Mouse (Mus musculus) hematopoietic multipotent progenitor cell, adult 10-12 weeks (in vitro differentiated cells): ENCODE data around the gene Rftn2. TPM values are rescaled to one million over a fixed set of nuclear protein-coding genes. Genes with fewer than 3 reads are reported as not detected.

ENCODE experiments used
- polyA plus RNA-seq: library from polyadenylated mRNA; stranded (reverse); fragments of >175 nt; gene quantifications from 2 replicates; pipeline ENCODE4 v1.2.3, GENCODE M21; 2012; ENCODE audit warnings: low replicate concordance

The Rftn2 gene
- 2.8 and 5.2 TPM in 2 replicates for polyA plus RNA-seq

DNA sequence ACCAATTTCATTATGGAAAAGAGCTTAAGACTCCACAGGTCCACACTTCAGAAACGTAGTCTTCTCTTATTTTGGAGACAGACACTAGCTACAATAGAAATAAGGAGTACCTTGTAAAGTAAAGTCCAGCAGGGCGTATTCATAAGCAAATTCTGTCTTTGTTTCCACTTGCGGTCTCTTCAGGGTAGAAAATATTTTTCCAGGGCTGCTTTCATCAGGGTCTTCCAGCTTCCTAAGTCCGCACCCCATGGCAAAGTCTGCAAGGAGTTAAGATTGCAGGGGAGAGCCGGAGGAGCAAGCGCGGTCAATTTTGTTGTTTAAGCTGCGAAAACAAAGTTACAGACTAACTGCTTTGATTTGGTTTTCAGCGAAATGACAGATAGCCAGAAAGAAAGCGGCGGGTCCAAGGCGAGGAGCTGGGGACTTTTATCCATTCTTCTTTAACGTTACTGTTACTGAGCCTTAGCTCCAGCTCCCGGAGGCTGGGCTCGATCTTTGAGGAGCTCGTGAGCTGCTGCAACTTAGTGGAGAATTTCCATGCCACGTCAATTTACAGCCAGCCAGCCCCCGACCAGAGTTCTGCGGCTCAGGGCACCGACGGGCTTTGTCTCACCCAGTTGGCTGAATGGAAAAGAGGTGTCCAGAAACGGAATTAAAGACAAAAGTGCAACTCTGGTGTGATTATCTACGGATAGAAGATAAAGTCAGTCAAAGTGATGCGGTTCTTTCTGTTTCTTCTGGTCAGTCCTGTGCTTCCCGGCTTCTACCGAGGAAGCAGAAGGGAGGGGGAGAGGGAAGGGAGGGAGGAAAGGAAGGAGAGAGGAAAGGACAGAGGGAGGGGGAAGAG lies at the start of gene Rftn2:
Rftn2 (minus strand) TSS at position 772 of the 847 bp plus-strand sequence.

GRCm38 (mm10) chr1:55236890-55237642 lies 10.5 kb upstream of the Rftn2 start, which contains the start of gene Mars2:
Gene Mars2 (plus strand): TSS chr1:55237177.

GRCm38 (mm10) chr1:55130943-55131401 lies 95.6 kb downstream of the Rftn2 start, which contains the start of gene Mob4:
Gene Mob4 (plus strand): TSS chr1:55131231.

Other genes starting within 250 kb of the Rftn2 start
- 21.0 and 31.4 TPM in 2 replicates for gene Sf3b1, start 199.3 kb downstream of the Rftn2 start, polyA plus RNA-seq
- 5.3 and 5.7 TPM in 2 replicates for gene Coq10b, start 174.0 kb downstream of the Rftn2 start, polyA plus RNA-seq
- gene Hspe1, start 138.7 kb downstream of the Rftn2 start, polyA plus RNA-seq, result 34.9 and 62.4 TPM in 2 replicates
- 13.3 and 23.3 TPM in 2 replicates for gene Hspd1, start 138.5 kb downstream of the Rftn2 start, polyA plus RNA-seq
- gene Mob4, start 95.6 kb downstream of the Rftn2 start, polyA plus RNA-seq, result 4.7 and 7.8 TPM in 2 replicates
- 2.4 and 3.9 TPM in 2 replicates for gene Mars2, start 10.4 kb upstream of the Rftn2 start, polyA plus RNA-seq
- 1.0 and 2.8 TPM in 2 replicates for gene Boll, start 136.7 kb upstream of the Rftn2 start, polyA plus RNA-seq
- gene Plcl1, start 179.1 kb upstream of the Rftn2 start, polyA plus RNA-seq, result 0.81 and 1.9 TPM in 2 replicates